Mouse (Mus musculus) heart, postnatal 0 days (tissue): ENCODE data around the gene Rbfox1.

Experiments
- CTCF ChIP-seq: IDR thresholded peaks from 2 replicates; pipeline ENCODE4 v1.5.1; 2016; ENCODE audit warnings: antibody characterized with exemption, control low read depth, low read depth
- EP300 ChIP-seq: IDR thresholded peaks from 2 replicates; pipeline ENCODE4 v1.6.1; 2016; ENCODE audit warnings: antibody characterized with exemption, low read depth

DNA sequence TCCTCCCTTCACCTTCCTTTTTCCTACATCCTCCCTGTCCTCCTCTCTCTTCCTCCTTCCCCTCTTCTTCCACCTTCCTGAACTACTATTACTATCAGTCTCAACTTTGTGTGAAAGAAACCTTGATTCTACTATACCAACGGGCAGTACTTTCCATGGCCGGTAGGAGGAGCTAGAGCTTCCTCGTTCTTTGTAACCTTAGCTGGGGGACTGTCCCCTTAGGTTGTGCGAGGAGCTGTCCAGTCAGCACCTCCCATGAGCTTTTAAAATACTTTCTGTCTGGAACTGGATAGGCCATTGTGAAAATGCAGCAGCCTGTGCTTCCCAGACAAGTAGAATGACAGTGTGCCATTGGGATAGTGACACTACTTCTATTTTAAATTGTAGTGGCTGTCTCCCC lies 3.3 kb upstream of the Rbfox1 start:
- TF ChIP-seq EP300 (no peak), CTCF (peak; percentile 93)
